Mouse (Mus musculus) bone marrow macrophage, adult 2 months (primary cell): ENCODE results near the gene Cops7a. TPM values are rescaled to one million over a fixed set of nuclear protein-coding genes. Genes with fewer than 3 reads are reported as not detected.

ENCODE experiments used
- H3K27ac ChIP-seq: 2 replicates; pipeline ENCODE4 v1.5.1; 2012; ENCODE audit warnings: low read depth, low read length; ENCODE audit not compliant: insufficient read depth
- H3K4me1 ChIP-seq: 2 replicates; pipeline ENCODE4 v1.6.1; 2012; ENCODE audit warnings: low read length; ENCODE audit not compliant: control insufficient read depth, insufficient read depth
- H3K4me3 ChIP-seq: 2 replicates; pipeline ENCODE4 v1.5.1; 2012; ENCODE audit warnings: mild to moderate bottlenecking, low read length, moderate library complexity; ENCODE audit not compliant: insufficient read depth
- CTCF ChIP-seq: IDR thresholded peaks from 2 replicates; pipeline ENCODE4 v1.5.1; 2012; ENCODE audit warnings: low read depth, mild to moderate bottlenecking, low read length, moderate library complexity
- POLR2A ChIP-seq: IDR thresholded peaks from 2 replicates; pipeline ENCODE4 v1.6.1; 2012; ENCODE audit warnings: mild to moderate bottlenecking, low read depth, low read length, borderline replicate concordance
- polyA plus RNA-seq: library from polyadenylated mRNA; stranded (reverse); fragments of >200 nt; gene quantifications from 2 replicates; pipeline ENCODE4 v1.2.4, GENCODE M21; 2012; ENCODE audit not compliant: missing spikeins, insufficient read depth, insufficient read length

Cops7a gene
- polyA plus RNA-seq, 1 experiment = 49.3 TPM

DNA sequence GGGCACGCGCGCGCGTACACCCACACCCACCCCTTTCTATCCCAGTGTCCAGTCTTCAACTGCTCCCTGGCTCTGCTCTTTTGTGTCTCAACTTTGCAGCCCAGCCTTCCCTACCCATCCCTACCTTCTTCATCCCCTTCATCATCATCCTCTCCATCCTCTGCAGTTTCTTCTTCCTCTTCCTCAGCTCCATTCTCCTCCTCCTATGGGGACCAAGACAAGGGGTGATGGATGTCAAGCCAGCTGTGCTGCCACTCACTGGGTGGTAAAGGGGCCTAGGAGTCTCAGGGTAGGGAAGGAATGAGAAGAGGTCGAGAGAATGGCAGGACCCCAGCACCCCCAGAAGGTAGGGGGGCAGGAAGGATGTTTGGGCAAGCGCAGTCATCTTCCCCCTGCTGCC, 50.8 kb downstream of the Cops7a start:
- Histone ChIP-seq H3K4me3 (no peak overlapping the region), H3K4me1 (peaks cover 40% of the 10 kb centered on the region), H3K27ac (peak overlapping the region; percentile 11; the same call in 1 of the 2 replicates)
- no peak for TF ChIP-seq CTCF

DNA sequence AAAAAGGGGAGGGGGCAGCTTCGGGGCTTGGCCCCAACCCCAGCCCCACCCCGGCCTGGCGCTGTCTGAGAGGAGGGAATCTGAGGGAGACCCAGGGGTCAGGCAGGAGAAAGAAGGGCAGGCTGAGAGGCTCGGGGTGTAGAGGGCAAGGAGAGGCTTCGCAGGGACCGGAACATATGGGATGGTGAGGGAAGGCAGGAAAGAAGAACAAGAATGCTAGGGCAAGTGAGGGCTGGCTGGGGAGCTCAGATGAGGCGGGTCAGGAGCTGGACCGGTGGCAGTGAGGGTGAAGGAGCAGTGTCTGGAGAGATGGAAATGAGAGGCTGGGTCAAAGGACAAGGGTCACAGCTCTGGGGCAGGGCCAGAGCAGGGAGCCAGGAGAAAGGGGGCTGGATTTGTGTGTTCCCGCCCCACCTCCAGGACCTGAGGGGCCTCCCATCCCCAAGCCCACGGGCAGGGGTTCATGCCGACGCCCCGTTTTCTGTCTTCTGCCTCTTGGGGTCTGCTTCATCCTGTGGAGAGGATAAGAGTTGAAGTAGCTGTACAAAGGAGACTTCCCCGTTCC, 51.5 kb downstream of the Cops7a start:
- TF ChIP-seq CTCF = no peak
- TF ChIP-seq POLR2A = no peak
- peak overlapping the region; percentile 50 for H3K27ac ChIP-seq

DNA sequence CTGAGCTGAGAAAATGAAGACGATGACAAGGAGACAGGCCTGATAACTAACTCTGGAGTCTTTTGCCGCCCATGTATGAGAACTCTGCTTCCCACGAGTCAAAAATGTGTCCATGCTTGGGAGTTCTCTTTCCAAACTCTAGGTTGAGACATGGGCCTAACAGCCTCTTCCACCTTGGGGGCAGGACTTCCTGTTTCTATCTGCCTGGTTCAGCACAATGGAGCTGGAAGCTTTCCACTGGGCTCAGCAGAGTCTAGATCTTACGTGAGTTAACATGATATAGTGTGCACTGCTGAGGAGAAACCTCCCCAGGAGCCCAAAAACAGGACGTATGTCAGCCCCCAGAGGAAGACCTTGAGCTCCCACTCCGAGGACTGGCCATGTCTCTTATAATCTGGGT, 52.1 kb downstream of the Cops7a start:
- TF ChIP-seq POLR2A (no peak), CTCF (no peak)
- peak overlapping the region; percentile 50 for H3K27ac ChIP-seq
- H3K4me3 ChIP-seq = no peak overlapping the region
- peaks cover 30% of the 10 kb centered on the region for H3K4me1 ChIP-seq

More for the DNA sequence above, 51.5 kb downstream of the Cops7a start:
- Histone ChIP-seq H3K4me3 (no peak overlapping the region), H3K4me1 (peaks cover 35% of the 10 kb centered on the region)

DNA sequence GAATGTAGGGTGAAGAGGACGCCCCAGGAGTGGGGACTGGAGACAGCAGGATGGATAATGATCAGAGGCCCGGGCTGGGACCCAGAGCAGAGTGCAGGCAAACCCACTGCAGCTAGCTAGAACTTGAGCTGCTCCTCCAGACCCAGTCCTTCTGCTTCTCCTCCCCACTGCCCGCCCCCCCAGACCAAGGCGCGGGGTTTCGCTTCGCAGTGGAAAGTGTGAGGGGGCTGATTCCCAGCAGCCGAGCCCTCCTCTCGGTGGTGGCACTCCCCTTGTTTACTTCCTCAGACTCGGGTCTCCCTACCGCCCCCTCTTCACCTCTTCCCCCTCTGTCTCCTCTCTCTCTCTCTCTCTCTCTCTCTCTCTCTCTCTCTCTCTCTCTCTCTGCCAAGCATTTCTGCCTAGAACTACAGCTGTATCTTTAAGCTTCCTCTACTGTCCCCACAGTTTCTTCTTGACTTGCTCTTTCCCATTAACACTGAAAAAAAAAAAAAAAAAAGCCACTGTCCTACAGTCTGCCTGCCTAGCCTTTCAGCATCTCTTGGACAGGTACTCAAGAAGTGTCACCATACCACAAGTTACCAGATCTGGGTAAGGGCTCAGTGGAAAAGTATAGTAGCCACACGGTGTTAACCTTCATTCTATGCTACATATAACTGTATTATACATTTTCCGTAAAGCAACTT, 53.7 kb downstream of the Cops7a start, which contains the start of gene Lag3:
TSS of gene Lag3 (minus strand) at position 173 of the 686 bp plus-strand sequence.
- H3K4me3 ChIP-seq = no peak within 1 kb of the TSS
- no peak for TF ChIP-seq POLR2A
- TF ChIP-seq CTCF = no peak
- peaks cover 28% of the 10 kb centered on the region for H3K4me1 ChIP-seq
- H3K27ac ChIP-seq = no peak within 1 kb of the TSS

DNA sequence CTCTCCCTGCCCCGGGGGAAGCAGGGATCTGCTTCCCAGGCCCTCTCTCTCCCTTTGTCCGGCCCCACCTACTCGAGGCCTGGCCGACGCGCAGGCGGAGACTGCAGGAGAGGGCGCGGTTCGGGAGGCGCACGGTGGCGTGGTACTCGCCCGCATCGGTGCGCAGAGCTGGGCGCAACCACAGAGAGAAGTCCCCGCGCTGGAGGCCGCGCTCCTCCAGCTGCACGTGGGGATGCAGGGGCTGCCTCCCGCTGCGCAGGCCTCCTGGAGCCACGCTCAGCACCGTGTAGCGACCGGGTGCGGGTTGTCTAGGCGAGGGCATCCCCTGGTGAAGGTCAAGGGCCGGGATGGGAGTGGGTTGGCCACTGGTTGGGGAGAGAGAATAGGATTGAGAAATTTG, 55.3 kb downstream of the Cops7a start:
- TF ChIP-seq CTCF (no peak), POLR2A (no peak)
- H3K4me1 ChIP-seq = peaks cover 23% of the 10 kb centered on the region
- no peak overlapping the region for H3K27ac ChIP-seq
- H3K4me3 ChIP-seq = no peak overlapping the region

Other genes with a start within 250 kb of the Cops7a start
- gene Ptpn6, start 226.8 kb downstream of the Cops7a start, polyA plus RNA-seq = 583 and 614 TPM in 2 replicates
- 221 and 253 TPM in 2 replicates for gene Grcc10, start 224.2 kb downstream of the Cops7a start, polyA plus RNA-seq
- gene Gm45234, start 209.5 kb downstream of the Cops7a start, polyA plus RNA-seq = not detected in 2 replicates
- gene Atn1, start 209.0 kb downstream of the Cops7a start, polyA plus RNA-seq = 30.1 and 34.0 TPM in 2 replicates
- gene Eno2, start 195.9 kb downstream of the Cops7a start, polyA plus RNA-seq = 1.4 and 2.6 TPM in 2 replicates
- not detected in 2 replicates for gene Lrrc23, start 185.8 kb downstream of the Cops7a start, polyA plus RNA-seq
- 31.4 and 43.6 TPM in 2 replicates for gene Spsb2, start 156.9 kb downstream of the Cops7a start, polyA plus RNA-seq
- 224 and 232 TPM in 2 replicates for gene Tpi1, start 151.2 kb downstream of the Cops7a start, polyA plus RNA-seq
- gene Usp5, start 136.1 kb downstream of the Cops7a start, polyA plus RNA-seq = 62.3 and 65.0 TPM in 2 replicates
- 70.1 and 76.5 TPM in 2 replicates for gene Cdca3, start 136.0 kb downstream of the Cops7a start, polyA plus RNA-seq
- gene Gnb3, start 125.3 kb downstream of the Cops7a start, polyA plus RNA-seq = not detected in 2 replicates
- 12.1 and 12.9 TPM in 2 replicates for gene P3h3, start 107.8 kb downstream of the Cops7a start, polyA plus RNA-seq
- gene Gpr162, start 101.6 kb downstream of the Cops7a start, polyA plus RNA-seq = 43.3 and 52.6 TPM in 2 replicates
- 20.6 and 23.4 TPM in 2 replicates for gene Cd4, start 77.3 kb downstream of the Cops7a start, polyA plus RNA-seq
- gene Lag3, start 53.8 kb downstream of the Cops7a start, polyA plus RNA-seq = 0.44 TPM in 1 of 2 replicates, not detected in the other
- gene Ptms, start 45.4 kb downstream of the Cops7a start, polyA plus RNA-seq = 820 and 821 TPM in 2 replicates
- 186 and 188 TPM in 2 replicates for gene Mlf2, start 34.2 kb downstream of the Cops7a start, polyA plus RNA-seq
- 5.5 and 7.2 TPM in 2 replicates for gene Pianp, start 31.2 kb upstream of the Cops7a start, polyA plus RNA-seq
- 82.7 and 83.1 TPM in 2 replicates for gene Zfp384, start 43.6 kb upstream of the Cops7a start, polyA plus RNA-seq
- 110 and 113 TPM in 2 replicates for gene Ing4, start 74.2 kb upstream of the Cops7a start, polyA plus RNA-seq
- 28.7 and 29.3 TPM in 2 replicates for gene Acrbp, start 84.2 kb upstream of the Cops7a start, polyA plus RNA-seq
- 33.2 and 43.3 TPM in 2 replicates for gene Lpar5, start 102.4 kb upstream of the Cops7a start, polyA plus RNA-seq
- 122 and 144 TPM in 2 replicates for gene Chd4, start 130.4 kb upstream of the Cops7a start, polyA plus RNA-seq
- gene Nop2, start 166.4 kb upstream of the Cops7a start, polyA plus RNA-seq = 10.7 and 11.4 TPM in 2 replicates
- 51.8 and 57.0 TPM in 2 replicates for gene Iffo1, start 179.7 kb upstream of the Cops7a start, polyA plus RNA-seq
- gene Gapdh, start 200.9 kb upstream of the Cops7a start, polyA plus RNA-seq = 229 and 264 TPM in 2 replicates
- 83.1 and 85.5 TPM in 2 replicates for gene Ncapd2, start 226.2 kb upstream of the Cops7a start, polyA plus RNA-seq
- gene Mrpl51, start 226.3 kb upstream of the Cops7a start, polyA plus RNA-seq = 68.6 and 82.0 TPM in 2 replicates